Mouse (Mus musculus) Muller cell, postnatal 12 days (primary cell): ENCODE measurements around the gene Dnase1l3.
A peak's percentile ranks its signal among the peaks of the same experiment; 100 is the strongest.

Experiments used
- DNase-seq: peaks from one replicate; pipeline ENCODE4 v3.0.0-alpha.2; 2015; ENCODE audit errors: inconsistent ontology term

Gene Dnase1l3

DNA sequence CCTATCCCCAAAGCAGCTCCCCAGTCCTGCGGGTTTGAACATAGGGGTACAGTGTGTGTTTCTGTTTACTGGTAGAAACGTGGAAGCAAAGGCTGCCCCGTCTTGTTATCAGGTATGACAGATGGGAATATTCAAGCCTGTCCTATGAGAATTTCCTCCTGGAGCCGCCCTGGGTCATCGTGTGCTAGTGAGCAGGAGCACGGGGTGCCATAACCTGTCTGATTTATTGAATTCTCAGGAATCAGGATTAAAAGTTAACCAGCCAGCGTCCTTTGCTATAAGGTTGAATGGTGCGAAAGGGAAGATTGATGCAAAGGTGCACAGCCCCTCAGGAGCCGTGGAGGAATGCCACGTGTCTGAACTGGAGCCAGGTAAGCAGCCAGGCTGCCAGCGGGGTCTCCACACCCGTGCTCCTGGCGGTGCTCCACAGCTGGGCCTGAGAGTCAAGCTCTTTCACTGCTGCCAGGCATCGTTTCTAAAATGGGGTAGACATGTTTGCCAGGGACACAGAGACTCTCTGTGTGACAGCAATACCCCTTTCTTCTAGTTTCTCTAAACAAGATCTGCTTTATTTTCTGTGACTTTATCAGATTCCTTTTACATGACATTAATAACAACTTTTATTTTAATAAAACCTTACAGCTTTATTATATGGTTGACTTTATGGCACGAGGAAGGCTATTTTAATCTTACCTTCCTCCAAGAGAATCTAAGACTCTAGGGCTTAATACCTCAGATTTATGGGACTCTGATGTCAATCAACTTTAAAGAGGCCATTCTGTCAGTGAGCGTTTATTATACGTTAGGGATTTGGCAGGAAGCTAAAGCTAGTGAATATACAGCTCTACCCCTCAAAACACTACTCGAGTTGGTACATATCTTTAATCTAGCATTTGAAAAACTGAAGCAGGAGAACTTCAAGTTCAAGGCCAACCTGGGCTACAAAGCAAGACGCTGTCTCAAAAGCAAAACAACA is 55.3 kb downstream of the Dnase1l3 start:
- DNase-seq = no peak

DNA sequence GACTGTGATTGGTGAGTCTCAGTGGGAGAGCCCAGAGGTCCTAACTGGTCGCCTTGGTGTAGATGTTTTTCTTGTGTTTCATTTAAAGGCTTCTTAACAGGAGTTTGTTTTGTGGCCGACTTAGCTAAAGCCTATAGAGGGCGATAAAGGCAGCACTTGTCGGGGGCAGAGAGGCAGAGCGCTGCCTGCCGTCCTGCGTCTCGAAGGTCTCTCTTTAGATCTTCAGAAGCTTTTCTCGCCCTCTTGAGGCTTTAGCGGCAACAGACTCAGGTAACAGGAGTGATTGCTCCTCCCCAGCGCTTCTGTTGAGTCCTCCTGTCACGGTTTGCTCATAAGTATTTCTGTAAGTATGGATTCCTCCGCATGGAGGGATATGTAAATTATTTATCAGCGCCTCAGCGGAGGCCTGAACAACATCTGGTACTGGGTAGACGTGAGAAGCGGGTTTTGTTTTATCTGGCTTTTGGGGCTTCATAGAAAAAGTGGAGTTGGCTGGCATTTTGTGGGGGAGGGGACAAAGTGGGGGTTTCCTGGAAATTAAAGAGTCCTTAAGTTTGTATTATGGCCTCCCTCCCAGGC is 57.2 kb downstream of the Dnase1l3 start:
- DNase-seq = no peak

DNA sequence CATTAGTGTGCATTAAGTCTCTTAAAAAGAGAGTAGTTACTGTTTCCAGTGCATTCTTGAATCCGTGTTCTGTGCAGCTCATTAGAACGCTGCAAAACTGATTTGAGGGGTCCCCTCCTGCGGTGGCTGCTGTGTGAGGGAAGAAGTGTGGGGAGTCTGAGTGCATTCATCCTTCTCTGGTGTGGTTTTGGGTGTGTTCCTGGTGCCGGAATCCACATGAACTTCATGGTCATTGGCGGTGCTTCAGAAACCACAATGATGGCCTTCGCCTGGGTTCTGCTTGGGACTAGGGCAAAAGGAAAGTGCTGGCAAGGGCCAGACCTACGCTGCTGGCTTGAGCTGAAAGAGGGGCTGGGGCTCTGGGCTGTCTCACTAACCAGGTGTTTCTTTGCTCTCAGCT is 60.2 kb downstream of the Dnase1l3 start:
- peak; percentile 51 for DNase-seq

DNA sequence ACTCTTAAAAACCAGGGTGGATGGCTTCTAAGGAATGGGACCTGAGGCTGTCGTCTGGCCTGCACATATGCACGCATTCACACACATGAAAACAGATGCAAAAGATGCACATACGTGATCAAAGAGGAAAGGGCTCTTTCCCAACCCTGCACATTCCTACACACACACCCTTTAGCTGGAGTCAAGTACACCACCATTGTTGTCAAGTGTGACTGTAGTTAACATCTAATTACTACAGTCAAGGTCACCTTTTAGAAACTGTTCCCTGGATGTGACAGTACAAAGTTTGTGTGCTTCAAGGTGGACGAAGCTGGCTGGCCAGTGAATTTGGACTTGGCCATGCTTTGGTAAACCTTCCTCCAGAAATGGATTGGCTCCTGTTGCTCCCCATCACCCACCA is 62.2 kb downstream of the Dnase1l3 start:
- no peak for DNase-seq

DNA sequence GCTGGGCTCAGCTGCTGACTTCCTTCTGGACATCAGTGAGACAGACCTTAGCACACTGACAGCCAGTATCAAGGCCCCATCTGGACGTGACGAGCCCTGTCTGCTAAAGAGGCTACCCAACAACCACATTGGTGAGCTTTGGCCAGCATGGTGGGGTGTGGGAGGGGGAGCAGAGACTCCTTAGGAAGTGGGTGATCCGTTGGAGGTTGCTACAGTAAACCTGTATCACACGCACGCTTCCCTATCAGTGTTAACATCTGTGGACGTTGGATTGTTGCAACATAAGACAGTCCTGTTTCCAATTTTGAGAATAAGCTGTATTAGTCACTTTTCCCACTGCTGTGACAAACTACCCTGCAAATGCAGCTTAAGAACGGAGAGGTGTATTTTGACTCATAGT is 65.3 kb downstream of the Dnase1l3 start:
- no peak for DNase-seq

DNA sequence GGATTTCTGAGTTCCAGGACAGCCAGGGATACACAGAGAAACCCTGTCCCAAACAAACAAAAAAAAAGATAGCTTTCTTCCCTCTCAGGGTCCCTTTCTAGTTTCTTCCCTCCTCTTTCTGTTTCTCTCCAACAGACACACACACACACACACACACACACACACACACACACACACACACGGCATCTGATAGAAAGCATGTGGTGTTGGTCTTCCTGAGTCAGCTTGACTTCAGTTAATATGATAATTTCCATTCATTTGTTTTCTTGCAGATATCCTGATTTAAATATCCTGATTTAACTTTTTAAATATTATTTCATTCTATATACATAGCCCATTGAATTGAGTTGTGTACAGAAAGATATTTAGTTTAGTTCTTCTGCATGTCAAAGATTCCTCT is 66.0 kb downstream of the Dnase1l3 start:
- no peak for DNase-seq

DNA sequence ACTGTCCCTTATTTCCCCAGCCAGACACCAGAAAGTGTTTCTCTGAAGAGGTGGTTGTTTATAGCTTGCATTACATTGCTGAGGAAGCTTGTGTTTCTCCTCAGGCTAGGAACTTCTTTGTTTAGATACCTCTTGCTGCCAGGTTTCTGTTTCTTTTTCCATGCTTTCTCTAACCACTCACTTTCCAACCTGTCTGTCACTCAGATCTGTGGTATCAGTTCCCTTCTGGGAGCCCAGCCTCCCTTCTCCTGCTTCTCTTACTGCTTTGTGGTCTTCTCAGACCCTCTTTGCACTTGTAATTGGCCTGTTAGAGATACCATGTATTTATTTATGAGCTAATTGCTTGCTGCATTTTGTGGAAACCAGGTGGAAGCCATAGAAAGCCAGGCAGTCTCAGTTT is 70.7 kb downstream of the Dnase1l3 start:
- no peak for DNase-seq

DNA sequence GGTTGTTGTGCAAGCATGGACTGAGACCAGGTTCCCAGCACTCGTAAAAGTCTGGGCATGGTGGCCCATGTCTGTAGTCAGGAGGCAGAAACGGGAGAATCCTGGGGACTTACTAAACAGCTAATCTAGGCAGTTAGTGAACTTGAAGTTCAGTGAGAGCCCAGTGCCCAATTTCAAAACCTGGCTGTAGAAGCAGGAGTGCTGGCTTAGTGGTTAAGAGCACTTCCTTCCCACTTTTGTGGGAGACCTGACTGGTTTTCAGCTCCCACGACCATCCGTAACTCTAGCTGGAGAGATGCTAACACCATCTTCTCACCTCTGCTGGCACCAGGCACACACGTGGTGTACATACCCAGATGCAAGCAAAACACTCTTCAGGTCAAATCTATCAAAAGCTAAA is 72.9 kb downstream of the Dnase1l3 start:
- no peak for DNase-seq

DNA sequence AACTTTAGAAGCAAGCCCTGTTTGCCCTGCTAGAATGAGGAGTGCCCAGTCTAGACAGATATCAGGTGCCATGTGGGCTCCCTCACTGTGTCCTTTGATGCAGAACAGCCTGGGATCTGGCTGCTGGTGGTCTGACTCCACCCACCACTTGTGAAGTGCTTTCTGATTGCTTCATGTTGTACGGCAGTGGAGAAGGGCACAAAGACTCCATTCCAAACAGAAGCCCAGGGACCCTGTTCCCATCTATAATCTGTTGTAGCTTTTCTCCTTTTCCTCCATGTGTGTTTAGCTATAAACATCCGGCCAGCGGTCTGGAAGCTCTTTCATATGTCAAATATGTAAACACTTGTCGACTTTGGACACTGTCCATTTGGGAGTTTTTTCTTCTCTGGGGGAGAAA is 74.5 kb downstream of the Dnase1l3 start:
- DNase-seq = no peak

DNA sequence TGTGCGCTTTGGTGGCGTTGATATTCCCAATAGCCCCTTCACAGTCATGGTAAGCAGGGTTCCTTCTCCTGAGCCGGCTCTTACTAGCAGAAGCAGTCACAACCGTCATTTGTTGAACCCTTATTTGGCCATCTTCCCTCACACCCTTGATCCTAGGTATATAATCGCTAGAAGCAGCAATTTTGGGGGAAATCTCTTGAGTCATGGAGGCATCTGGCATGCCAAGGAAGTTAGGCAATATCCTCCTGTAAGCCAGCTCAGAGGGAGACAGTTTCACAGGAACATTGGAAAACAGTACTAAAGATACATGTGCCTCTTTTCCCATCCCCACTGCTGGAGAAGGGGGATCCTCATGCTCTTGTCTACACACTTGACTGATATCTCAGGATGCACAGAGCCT is 75.1 kb downstream of the Dnase1l3 start:
- DNase-seq = no peak

DNA sequence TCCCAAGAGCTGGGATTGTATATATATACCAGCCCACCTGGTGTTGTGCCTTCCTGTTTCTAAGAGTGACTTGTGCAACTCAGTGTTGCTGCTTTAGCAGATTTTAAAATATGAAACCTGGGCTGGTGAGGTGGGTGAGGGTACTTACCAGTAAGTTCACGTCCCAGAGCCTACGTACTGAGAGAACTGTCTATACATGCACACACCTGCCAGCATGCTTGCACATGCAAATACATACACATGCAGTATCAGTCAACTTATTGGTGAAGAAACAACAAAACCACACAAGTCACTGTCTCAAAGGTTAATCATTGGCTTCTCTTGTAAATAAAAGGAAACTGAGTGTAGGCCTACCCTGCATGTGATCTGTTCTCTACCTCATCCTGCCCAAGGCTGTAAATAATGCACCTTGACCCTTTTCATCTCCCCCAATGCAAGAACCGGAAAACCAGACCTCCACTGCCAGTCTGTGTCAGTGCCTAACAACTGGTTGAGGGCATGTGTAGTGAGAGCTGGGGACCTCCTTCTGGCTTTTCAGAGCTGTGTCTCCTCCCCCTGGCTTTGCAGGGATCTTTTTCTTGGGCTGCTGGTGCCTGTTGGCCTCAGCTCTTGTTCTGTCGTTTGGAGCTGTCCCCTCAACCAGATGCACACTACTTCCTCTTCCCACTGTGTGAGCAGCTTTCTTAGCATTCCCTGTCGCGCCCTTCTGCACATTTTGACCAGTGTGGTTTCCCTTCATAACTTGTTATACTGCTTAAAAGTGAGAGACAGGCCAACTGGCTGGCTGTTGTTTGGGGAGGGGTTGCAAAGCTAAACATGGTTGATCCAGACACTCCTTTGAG is 76.0 kb downstream of the Dnase1l3 start:
- DNase-seq = no peak
